Mouse (Mus musculus): ENCODE results near the gene Pqlc2.
A peak's percentile ranks its signal among the peaks of the same experiment; 100 is the strongest.

Gene Pqlc2

DNA sequence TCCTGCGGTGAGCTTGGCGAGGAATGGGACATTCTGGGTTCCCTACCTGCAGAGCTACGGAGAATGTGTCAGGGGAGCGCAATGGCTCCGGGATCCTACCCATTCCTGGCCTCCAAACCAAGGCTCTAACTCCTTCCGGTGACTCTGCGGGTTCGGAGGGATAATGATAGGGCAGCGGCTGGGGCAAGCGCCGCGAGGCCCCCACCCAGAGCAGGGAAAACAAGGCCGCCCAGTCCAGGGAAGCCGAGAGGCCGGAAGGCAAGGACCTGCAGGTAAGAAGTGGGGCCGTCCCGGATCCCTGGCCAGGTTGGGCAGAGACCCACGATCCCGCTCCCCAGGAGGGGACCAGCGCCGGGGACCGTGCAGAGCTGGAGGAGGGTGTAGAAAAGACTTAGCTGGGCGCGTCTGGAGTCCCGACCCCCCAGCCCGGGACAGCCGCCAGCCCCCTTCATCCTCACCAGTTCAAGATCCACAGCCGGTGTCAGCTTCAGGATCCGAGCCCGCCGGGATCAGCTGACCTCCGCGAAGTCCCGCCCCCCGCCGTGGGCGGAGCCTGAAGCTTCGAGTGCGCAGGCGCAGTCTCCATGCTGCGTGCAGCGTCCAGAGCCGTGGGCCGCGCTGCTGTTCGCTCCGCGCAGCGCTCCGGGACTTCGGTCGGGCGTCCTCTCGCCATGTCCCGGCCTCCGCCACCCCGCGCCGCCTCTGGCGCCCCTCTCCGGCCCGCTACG, at the start of gene Pqlc2, which contains the start of gene Akr7a5:
Gene Pqlc2, minus strand, starts transcription at position 538 of the 728 bp plus-strand sequence.
Gene Akr7a5, plus strand, starts transcription at position 574 of the 728 bp plus-strand sequence.
- ATAC-seq (ENCODE audit: low TSS enrichment): peak; percentile 86

DNA sequence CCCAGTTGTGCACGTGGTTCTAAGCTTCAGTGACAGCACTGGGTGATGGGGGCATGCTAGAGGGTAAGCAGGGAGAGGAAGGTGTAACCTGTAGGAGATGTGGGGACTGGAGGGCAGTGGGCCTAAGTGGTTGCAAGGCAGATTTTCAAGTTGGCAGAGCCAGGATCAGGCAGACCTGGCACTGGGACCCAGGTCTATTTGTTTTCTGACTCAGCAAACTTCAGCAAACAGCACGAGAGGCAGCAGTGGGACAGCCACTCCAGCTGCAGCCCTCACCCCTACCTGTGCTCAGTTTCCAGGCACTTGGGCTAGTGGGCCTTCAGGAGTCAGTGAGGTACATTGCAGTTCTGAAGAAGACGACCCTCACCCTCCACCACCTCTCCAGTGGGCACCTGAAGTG, 46.7 kb upstream of the Pqlc2 start:
- no peak for ATAC-seq (ENCODE audit: low TSS enrichment)

DNA sequence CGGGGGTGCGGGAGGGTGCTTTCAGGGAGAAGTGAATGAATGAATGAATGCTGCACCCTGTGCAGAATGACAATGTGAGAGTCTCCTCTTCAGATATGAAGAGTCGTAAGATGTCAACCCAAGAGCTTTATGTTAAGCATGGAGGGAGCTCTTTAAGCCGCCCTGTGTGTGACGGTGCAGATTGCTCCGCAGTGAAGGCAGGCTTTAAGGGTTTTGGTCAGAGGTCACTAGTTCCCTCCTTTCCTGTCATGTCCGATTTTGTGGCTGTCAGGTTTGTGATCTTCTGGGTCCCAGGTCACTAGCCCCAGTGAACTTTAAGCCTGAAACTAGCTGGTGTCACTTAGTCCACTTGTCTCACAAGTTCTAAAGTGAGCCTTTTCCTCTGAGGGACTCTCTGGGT, 42.3 kb upstream of the Pqlc2 start:
- 0 out of 2 replicates have a peak, but pooled peaks have one; percentile 19 for ATAC-seq (ENCODE audit: low TSS enrichment)

DNA sequence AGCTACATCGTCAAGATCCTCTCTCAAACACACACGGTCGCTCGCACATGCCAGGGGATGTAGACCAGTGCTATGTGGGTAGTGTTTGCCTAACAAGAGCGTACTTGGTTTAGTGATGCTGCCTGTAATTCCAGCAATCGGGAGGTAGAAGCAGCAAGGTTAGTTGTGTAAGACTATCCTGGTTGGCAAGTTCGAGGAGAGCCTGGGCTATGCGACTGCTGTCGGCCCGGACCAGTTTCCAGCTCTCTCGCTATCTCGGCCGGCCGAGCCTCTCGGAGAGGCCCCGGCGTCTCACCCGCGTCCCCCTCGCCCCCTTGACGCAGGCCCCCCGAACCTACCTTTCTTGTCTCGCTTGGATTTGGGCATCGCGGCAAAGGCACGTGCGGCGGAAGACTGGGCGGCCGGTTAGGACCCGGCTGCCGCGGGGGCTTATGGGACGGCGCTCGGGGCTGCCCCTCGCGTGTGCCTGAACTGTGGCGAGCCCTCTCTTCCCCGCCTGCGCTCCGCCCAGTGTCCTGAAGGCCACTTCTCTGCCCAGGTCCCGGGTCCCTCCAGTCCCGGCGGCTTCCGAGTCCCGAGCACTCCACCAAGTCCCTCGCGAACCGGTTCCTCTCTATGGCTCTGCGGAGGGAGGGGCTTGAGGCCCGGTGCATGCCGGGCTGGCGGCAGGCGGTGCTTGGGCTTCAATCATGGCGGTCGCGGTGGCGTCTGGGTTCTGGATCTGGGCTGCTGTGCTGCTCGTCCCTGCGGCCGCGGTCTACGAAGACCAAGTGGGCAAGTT, 41.6 kb upstream of the Pqlc2 start, which contains the start of the genes Mrto4, Emc1 and Ubr4:
Gene Mrto4, minus strand, starts transcription at position 646 of the 781 bp plus-strand sequence.
Gene Emc1, plus strand, starts transcription at position 657 of the 781 bp plus-strand sequence.
Gene Ubr4, plus strand, starts transcription at position 679 of the 781 bp plus-strand sequence.
- ATAC-seq (ENCODE audit: low TSS enrichment): peak; percentile 98

DNA sequence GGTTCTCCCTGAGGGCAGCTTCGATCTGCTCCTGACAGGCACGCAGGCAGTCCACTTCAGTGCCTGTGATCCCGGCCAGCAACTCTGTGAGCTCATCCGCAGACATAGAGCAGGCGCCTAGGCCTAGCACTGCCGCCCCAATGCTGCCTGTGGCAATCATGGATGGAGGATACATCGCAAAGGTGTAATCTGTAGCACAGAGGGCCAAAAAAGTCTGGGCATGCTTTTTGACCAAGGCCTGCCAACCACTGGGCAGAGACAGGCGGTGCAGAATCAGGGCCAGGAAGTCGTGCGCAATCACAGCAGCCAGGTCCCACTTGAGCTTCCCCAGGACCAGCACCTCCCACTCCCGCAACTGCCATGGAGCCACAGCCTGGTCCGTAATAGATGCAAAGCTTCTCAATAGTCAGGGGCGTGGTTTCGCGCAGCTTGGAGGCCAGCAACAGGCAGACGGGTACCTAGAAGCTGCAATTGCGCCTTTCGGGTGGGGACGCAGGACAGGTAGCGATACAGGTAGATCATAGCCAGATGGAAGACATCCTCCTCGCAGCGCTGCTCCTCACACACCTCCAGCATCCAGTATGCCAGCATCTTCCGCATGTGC, 35.0 kb upstream of the Pqlc2 start:
- no peak for ATAC-seq (ENCODE audit: low TSS enrichment)

DNA sequence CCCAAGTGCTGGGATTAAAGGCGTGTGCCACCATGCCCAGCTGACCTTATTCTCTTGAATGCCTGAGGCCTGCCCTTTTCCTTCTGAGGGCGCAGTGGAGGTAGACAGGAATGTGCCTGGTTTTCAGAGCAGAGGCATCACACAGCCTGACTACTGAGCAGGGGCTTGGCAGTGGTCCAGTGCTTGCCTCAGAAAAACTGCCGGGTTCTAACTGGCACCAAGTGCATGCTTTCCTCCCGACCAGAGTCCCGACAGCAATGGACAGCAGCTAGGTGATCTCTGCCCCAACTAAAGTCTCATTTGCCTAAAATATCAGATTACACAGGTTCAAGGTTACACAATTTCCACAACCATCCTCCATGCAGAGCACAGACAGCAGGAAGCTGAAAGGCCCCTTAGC, 33.2 kb upstream of the Pqlc2 start:
- no peak for ATAC-seq (ENCODE audit: low TSS enrichment)

DNA sequence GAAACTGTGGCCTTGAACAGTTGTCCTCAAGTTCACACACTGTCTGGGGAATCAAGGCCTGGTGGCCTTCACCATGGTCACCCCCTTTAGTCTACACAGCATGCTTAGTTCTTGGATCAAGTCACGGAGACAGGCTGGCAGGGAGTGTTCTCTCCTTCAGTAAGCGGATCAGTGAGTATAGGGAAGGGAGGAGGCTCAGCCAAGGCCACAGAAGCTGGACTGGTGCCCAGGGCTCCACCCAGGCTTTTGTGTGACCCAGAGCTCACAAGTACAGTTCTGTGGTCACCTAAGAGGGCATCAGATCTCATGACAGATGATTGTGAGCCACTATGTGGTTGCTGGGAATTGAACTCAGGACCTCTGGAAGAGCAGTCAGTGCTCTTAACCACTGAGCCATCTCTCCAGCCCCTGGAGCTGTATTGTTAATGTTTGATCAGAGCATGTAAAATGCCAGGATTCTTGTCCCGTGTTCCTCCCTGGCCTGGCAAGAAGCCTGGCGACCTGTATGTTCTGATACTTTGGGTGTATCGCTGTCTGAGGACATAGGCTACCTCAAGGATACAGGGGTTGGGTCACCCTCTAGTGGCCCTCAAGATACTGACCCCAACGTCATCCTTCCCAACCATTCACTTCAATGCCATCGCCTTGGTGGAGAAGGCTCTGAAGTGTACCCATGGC, 31.2 kb upstream of the Pqlc2 start:
- no peak for ATAC-seq (ENCODE audit: low TSS enrichment)

DNA sequence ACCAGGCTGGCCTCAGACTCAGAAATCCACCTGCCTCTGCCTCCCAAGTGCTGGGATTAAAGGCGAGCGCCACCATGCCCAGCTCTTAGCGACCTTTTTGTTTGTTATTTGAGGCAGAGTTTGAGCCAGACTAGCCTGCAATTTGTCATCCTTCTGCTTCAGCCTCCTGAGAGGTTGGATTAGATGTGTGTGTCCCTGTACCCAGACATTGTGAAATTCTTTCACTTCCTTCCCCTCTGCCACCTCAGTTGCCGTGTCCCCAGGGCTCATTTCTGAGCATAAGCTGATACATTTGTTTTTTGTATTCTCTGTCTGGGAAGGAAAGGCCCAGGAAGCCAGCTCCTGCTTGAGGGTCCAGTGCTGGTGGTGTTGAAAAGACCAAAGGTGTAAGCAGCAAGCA, 30.3 kb upstream of the Pqlc2 start:
- ATAC-seq (ENCODE audit: low TSS enrichment): no peak

DNA sequence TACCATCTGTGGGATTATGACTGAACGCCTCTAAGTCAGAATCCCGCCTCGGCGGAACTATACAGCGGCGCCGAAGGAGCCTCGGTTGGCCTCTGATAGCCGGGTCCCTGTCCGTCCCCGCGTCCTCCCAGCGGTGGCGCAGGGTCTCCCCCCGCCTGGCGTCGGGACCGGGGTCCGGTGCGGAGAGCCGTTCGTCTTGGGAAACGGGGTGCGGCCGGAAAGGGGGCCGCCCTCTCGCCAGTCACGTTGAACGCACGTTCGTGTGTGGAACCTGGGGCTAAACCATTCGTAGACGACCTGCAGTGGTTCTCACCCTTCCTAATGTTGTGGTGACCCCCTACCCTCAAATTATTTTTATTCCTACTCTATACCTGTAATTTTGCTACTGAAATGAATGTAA, 27.6 kb upstream of the Pqlc2 start:
- no peak for ATAC-seq (ENCODE audit: low TSS enrichment)

DNA sequence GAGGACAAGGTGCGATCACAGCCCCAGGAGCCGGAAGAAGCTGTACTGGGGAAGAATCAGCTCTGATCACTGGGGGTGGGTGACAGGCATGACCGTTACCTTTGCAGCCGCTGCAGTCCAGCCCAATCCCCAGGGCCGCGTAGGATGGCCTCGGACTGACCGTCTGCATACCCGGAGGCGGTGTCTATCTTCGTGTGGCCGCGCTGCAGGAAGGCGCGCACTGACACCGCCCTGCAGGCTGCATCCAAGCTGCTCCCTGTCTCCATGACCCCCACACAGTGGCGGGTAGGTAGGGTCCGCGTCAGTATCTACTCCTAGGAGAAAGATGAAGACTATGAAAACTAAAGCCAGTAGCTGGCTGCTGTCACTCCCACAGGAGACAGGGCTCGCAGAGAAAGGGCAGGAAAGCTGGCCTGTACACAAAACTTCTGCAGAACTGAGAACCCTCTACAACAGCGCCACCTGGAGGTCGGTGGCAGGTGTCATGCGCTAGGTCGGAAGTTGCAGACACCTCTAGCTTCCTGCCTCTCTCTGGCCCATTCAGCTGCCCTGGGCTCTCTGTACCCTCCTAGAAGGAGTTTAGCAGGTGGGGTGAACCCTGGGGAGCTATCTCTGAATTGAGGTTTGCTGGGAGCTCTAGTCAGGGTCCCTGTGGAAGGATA, 26.4 kb upstream of the Pqlc2 start:
- ATAC-seq (ENCODE audit: low TSS enrichment): peak; percentile 52; the same call in 1 of the 2 replicates

DNA sequence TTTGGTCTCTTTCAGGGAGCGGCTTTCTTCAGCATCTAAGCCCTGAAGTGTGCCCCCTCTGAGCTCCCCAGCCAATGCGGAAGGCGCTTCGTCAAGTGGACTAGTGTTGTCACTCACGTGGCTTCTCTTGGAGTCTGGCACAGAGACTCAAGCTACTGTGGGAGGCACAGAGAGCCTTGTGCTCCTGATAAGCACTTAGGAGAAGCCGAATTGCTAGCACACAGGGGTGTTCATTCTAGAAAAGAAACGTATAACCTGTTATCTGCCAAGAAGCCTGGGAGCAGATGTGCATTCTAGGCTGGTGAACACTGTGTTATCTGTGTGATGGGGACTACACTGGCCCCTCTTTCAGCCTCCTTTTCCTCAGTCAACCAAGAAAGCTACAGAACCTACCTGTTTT, 25.0 kb upstream of the Pqlc2 start:
- ATAC-seq (ENCODE audit: low TSS enrichment): no peak

DNA sequence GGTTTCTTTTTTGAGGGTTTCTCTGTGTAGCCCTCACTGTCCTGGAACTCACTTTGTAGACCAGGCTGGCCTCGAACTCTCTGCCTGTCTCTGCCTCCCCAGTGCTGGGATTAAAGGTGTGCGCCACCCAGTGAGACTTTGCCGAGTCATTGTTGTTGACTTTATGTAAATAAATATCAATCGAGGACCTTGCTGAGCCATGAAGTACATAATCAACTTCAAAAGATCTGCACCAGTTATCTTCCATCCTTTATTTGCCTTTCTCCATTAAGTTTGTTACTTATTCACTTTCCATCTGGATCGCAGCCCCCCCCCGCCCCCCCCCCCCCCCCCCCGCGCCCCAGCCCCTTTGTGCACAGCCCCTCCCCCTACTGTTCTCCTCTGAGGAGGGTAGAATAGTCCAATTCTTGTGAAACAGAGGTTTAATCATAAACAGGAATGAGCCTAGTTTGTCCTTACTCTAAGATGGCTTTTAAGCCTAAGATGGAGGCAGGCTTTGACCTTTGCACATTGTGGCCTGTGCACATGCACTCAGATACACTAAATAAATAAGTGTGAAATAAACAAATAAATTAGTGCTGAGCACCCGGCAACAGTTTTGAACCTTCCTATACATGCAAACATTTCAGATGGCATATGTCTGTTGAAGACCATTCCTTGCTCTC, 24.3 kb upstream of the Pqlc2 start:
- no peak for ATAC-seq (ENCODE audit: low TSS enrichment)

DNA sequence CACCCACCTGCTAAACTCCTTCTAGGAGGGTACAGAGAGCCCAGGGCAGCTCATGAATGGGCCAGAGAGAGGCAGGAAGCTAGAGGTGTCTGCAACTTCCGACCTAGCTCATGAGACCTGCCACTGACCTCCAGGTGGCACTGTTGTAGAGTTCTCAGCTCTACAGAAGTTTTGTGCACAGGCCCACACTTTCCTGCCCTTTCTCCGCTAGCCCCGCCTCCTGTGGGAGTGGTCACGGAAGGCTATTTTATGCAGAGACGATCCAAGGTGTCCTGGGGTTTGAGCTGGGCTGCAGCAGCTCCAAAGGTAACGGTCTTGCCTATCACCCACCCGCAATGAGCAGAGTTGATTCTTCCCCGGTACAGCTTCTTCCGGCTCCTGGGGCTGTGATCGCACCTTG, 20.1 kb upstream of the Pqlc2 start:
- peak; percentile 47; the same call in 1 of the 2 replicates for ATAC-seq (ENCODE audit: low TSS enrichment)

DNA sequence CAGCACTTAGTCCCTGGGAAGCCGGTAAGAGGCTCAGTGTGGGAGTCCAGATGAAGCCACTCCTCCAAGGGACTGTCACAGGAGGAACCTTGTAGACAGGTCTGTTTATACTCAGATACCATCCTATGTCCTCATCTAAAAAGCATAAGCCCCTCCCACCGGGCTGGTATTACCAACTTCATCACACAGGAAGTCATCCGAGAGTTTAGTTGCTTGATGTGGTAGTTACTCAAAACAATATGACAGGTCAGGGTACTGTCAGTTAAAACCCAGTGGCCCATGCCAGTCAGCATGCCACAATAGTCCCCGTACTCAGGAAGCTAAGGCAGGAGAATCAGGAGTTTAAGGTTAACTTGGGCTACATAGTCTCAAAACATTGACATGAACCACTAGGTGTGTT, 9.2 kb upstream of the Pqlc2 start:
- ATAC-seq (ENCODE audit: low TSS enrichment): no peak

DNA sequence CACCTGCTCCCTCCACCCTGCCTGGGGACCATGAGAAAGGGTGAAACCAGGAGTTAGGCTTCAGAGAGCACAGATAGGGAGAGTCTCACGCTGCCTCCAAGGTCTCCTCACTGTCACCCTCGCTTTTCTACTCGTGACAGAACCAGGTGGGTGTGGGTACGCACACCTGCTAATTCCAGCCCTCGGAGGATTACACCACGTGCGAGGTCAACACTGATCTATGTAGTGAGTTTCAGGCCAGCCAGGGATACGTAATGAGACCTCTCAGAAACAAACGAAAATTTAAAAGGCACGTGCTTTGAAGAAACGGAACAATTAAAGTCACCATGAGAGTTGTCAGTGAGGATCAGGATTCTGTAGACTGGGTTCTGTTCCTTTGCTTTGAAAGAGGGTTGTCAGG, 7.9 kb upstream of the Pqlc2 start:
- no peak for ATAC-seq (ENCODE audit: low TSS enrichment)

DNA sequence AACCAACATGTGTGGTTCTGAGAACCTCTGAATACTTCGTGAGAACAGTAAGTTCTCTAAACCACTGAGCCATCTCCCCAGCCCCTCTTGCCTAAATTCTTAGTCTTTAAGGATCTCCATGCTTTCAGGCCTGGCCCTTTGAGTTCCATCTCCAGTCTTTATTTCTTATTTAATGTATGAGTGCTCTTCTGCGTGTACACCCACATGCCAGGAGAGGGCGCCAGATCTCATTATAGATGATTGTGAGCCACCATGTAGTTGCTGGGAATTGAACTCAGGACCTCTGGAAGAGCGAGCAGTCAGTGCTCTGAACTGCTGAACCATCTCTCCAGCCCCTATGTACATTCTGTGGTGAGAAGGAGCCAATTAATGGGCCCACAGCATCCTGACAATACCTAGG, 2.1 kb upstream of the Pqlc2 start:
- no peak for ATAC-seq (ENCODE audit: low TSS enrichment)

DNA sequence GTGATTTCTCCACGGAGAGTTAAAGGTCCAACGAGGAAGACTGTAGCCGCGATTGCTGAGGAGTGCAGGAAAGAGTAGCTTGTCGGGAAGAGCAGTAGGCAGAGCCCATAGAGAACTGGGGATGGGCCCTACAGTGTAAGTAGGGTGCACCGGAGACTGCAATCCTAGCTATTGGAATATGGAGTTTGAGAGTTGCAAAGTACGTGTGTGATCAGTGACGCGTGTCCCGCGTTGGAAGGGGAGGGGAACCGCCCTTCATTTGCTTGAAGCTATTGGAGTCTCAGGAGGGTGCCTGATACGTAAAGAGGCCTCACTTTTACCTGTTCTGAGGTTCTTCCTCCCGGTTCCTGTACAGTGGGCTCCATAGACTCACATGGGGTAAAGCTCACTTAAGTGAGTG, 1.2 kb upstream of the Pqlc2 start:
- ATAC-seq (ENCODE audit: low TSS enrichment): no peak

DNA sequence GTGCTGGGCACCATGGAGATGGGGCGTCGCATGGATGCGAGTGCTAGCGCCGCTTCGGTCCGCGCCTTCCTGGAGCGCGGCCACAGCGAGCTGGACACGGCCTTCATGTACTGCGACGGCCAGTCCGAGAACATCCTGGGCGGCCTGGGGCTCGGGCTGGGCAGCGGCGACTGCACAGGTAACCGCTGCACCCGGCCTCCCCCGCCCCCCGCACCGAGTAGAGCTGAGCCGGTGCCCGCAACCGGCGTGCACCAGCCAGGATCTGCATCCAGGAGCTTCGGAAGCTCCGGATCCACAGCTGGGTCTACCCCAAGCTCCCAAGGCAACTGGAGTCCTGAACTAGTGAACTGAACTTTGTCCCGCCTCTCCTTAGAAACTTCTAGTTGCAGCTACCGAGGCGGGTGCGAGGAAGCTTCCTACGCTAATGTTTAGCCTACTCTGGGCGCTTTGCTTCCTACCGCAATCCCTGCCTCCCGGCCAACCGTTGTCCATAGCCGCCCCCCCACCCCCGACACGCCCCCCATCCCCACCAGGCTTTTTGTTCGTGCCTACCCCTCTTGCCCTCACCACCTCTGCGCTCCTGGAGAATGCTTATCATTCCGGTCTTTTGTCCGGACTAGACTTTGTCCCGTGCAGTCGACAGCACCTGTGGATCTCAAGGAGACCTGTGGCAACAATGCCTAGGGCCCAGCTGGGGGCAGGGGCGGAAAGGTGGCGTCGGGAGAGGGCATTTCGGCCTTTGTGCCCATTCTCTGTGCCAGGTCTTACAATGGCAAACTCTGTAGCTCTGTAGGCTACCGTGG, 592 bp upstream of the Pqlc2 start:
- ATAC-seq (ENCODE audit: low TSS enrichment): peak; percentile 28; the same call in 1 of the 2 replicates

DNA sequence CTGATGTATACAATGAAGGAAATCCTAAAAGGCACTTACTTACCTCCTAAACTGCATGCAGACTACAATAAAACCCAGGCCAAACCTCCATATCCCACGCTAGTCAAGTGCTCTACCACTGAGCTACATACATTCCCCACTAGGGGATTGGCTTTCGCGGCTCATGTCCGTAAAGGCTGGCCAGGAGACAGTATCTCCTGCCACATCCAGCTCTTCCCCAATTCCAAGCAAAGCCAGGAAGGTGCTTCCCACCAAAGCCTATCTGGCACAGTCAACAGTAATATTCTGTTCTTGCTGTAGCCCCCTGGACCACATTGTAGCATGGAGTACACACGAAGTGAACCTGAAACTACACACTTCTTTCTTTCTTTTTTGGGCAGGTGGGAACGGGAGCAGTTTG, 857 bp downstream of the Pqlc2 start:
- no peak; the same call in 1 of the 2 replicates for ATAC-seq (ENCODE audit: low TSS enrichment)

DNA sequence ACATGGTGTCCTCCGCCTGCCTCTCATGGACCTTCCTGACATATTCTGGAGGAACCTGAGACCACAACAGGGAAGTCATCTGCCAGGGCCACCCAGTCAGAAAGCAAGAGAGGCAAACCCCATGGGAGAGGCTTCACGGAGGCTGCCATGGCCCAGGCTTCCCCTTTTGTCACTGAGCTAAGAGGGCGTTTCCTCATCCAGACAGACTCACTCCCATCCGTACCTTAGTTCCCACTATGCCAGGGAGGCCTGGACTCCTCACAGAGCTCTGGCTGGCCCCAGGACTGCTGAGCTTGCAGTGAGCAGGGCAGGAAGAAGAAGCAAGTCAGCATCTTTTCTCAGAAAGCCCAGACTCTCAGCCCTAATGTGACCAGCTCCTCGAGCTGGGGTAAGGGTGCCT, 2.6 kb downstream of the Pqlc2 start:
- ATAC-seq (ENCODE audit: low TSS enrichment): no peak
